1 mouse cellular context compared by ENCODE assay signal in genomic region chr5:137720558-137721164, GRCm38 (mm10).
TF ChIP-seq lines count a peak whose summit lies in the region.

No protein-coding gene starts in this region.

TF ChIP-seq in ES-E14, 5 proteins besides CTCF, POLR2A, EP300 and RAD21:
- TF ChIP-seq MAFK (IDR thresholded peaks at IDR 0.05; ENCODE audit: insufficient read depth, low read depth, low read length) (0 out of 2 replicates have a peak, but pooled peaks have one; percentile 19), ZNF384 (IDR thresholded peaks at IDR 0.05; ENCODE audit: low read depth, low read length) (0 out of 2 replicates have a peak, but pooled peaks have one; percentile 29)
